Mouse (Mus musculus) kidney, postnatal 25 days (tissue): Measurements from ENCODE around the gene Fermt2.
A peak's percentile ranks its signal among the peaks of the same experiment; 100 is the strongest.

Experiments used
- DNase-seq, 2 experiments: peaks; one replicate each; pipeline ENCODE4 v3.0.0; 2021; ENCODE audit warnings: mixed read lengths in 2 of 2

Fermt2 gene

DNA sequence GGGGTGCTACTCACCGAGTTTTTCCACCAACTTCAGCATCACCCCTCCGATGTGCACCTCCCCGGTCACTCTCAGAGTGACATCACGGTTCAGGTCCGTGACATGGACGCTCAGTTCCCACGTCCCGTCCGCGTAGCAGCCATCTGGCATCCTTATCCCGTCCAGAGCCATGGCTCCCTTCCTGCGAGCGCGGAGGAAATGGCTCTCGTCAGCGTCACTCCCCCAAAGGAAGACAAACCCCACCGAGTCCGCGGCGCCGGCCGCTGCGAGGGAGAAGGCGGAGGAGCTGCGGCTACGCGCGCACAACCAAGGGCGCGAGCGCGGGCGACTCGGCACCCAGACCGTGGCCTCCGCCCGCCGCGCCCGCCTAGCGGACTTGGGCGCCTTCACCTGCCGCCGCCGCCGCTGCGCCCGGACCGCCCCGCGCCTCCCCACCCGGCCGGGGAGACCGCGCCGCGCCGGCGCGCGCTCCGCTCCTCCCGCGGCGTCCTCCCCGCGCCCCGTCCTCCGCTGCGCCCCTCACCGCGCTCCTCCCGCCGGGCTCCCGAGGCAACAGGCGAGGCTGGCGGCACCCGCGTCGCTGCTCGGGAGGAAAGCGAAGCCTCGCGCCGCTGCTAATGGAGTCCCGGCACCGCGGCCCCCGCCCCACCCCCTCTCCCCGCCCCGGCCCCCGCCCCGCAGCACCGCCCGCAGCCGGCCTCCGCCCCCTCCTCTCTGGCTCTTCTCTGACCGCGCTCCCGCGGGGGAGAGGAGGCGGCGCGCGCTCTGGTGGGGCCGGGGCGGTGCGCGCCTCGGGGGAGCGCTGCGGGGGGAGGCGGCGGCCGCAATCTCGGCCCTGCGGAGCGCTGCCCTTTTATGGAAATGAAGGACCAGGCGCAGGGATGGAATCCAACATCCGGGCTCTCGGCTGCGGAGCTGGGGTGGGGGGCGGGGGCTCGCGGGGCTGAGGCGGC, at the start of gene Fermt2:
Gene Fermt2 (minus strand): TSS at position 708 of the 953 bp plus-strand sequence.
- peak; percentile 89 to 96 for DNase-seq

GRCm38 (mm10) chr14:45566066-45566937, 36.4 kb upstream of the Fermt2 start:
- peak; percentile 71 to 86 for DNase-seq

- DNase-seq = peak; percentile 44 to 53
Measured at GRCm38 (mm10) chr14:45565216-45566065, 35.5 kb upstream of the Fermt2 start.

DNA sequence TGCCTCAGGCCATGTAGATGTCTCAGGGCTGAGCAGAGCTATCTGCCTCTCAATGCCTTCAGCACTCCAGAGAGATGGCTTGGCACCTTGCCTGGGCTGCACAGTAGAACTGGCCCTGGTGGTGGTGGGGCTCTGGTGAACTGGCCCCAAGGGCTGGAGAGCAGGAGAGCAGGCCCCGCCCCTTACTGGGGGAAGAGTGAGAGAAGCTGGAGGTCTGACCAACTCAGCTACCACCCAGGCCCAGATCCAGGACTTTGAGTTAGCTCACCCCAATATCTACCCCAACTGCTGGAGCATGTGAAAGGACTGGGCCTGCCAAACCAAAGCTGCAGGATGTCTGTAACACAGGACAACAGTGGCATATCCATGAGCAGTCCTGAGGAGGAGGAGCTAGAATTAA, 33.7 kb upstream of the Fermt2 start:
- DNase-seq = peak; percentile 35 to 55

- DNase-seq = no peak
Measured at GRCm38 (mm10) chr14:45561681-45562080, 31.8 kb upstream of the Fermt2 start.

GRCm38 (mm10) chr14:45559018-45559417, 29.1 kb upstream of the Fermt2 start:
- no peak for DNase-seq

DNA sequence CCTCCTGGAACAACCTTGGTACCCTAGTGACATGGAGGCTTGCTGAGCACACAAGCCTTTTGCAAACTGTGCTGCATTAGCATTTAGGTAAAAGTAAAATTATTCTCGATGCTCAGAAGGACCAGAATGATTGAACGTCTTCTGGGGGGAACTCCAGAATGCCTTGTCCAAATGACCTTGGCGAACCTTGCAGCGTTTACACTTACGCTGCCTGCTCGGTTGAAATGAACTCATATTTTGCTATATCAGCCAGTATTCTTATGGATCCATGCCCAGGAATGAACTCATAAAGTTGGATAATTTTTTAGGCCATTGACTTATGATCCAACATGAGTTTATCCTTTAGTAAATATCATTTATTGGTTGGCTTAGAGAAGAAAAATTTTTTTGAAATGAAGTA, 24.4 kb upstream of the Fermt2 start:
- no peak for DNase-seq

GRCm38 (mm10) chr14:45553854-45554253, 23.9 kb upstream of the Fermt2 start:
- peak; percentile 61 to 71 for DNase-seq

GRCm38 (mm10) chr14:45552431-45552830, 22.5 kb upstream of the Fermt2 start:
- no peak for DNase-seq

DNA sequence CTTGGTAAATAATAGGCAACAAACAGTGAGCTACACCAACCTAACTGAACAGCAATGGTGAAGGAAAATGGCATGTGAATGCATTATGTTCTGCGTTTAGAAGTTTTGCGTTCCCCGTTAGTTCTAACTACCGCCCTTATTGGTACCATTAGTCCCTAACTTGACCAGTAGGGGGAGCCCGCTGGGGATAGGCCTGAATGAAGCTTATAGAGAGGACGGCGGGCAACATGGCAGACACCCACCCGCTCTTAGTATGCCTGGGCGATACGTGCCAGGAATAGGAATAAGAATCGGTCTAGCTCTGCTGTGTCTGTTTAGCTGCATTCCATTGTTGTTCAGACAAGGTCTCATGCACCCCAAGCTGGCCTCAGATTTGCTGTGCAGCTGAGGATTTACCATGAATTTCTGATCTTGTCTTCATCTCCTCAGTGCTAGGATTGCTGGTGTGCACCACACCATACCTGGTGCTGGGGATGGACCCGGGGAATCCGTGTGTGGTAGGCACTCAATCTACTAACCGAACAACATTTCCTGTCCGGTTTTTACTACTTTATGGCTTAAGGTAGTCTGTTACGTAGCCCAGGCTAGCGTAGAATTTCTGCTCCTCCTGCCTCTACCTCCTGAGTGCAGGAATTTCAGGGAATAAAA, 21.3 kb upstream of the Fermt2 start:
- DNase-seq = peak in 1 of 2 experiments; percentile 26

GRCm38 (mm10) chr14:45550010-45550647, 20.2 kb upstream of the Fermt2 start:
- peak; percentile 75 to 79 for DNase-seq

DNA sequence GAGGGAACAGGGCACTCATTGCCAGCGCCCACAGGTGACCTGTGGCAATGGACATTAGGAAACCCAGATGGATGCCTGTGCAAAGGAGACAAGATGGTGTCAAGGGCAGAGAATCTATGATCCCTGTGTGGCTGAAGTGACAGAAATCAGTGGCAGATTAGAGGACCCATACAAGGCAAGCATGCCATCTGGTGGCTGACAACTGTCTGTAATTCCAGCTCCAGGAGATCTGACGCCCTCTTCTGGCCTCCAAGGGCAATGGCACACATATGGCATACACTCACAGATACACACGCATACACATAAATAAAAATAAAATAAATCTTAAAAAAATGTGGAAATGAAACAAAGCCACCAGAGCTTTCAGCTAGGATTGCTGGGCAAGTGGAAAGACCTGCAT, 18.2 kb upstream of the Fermt2 start:
- DNase-seq = no peak

GRCm38 (mm10) chr14:45544905-45545304, 15.0 kb upstream of the Fermt2 start:
- peak in 1 of 2 experiments; percentile 59 for DNase-seq

DNA sequence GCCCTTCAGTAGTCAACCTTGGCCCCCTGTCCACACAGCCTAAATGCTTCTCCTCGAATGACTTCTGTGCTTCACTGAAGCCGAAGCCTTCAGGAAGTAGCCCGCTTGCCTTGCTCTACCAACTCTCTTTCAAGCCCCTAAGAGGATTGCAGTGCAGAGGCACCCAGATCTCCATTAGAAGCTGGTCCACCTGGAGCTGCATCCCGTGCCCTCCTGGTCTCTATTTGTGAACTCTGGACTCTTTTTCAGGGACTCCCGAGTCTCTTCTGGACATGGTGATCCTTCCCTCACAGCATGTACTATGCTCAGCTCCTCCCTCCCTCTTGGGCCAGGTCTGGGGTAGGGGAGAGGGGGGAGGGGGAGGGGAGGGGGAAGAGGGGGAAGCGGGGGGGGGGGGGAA, 14.1 kb upstream of the Fermt2 start:
- DNase-seq = peak; percentile 11 to 52

GRCm38 (mm10) chr14:45539659-45540468, 9.9 kb upstream of the Fermt2 start:
- peak; percentile 91 for DNase-seq

- peak in 1 of 2 experiments; percentile 76 for DNase-seq
Measured at GRCm38 (mm10) chr14:45530364-45531345, 737 bp upstream of the Fermt2 start.

- peak in 1 of 2 experiments; percentile 23 for DNase-seq
Measured at GRCm38 (mm10) chr14:45528861-45529260, 1.1 kb downstream of the Fermt2 start.

DNA sequence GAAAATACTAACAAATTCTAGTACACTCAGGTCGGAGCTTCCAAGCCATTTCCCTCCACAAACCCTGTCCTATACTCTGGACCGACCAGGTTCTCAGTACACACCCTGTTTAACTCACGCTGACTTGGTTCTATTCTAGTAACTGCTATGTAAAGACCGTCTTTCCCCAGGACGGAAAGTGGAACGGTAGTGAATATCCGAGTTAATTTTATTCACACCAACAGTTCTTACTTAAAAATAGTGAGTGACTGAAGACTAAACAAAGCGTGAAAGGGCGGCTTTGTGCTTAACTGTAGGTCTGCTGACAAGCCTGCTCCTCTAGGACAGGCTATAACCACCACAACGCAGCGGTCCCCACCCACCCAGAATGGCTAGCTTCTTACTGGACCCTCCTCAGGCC, 14.1 kb downstream of the Fermt2 start:
- no peak for DNase-seq

- peak; percentile 81 to 88 for DNase-seq
Measured at GRCm38 (mm10) chr14:45510787-45511186, 19.1 kb downstream of the Fermt2 start.
